ENCODE assay signal across 20 mouse cellular contexts in the genomic region with DNA sequence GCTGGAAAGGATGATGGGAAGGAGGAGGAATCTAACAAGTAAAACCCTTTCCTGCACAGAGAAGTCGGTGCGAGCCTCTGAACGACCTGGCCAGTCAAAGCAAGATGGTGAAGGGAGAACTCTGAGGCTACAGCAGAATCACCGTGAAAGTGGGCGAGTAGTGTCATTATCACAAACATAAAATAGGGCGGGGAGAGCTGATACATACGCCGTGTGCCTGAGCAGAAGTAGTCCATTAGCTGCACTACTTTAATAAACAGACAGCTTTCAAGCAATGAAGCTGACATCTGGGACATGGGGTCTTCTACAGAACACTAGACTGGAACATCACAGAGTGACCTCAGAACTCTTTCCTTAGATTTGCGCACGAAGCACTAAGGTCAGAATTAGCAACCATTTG. TPM values are rescaled to one million over a fixed set of nuclear protein-coding genes. Genes with fewer than 3 reads are reported as not detected.
DNase-seq lines count a peak whose midpoint lies in the region; ATAC-seq and TF ChIP-seq lines count a peak whose summit lies in the region.
"Had no signal": no experiment of that assay in that cellular context is flagged by ENCODE, and none has a peak within 500 bp of the region (broad histone marks: within the 10 kb centered on the region; RNA-seq: fewer than 3 reads in every experiment).

No protein-coding gene starts in this region.

- TF ChIP-seq POLR2A in cortical plate, adult 2 months (IDR thresholded peaks at IDR 0.05; ENCODE audit: extremely low read depth, insufficient read depth, low read length) = no peak

- intact Hi-C loops in left cerebral cortex, adult 2 months (cut with DNase I) = loop anchor here (2.0 to 5.0 kb wide), 2 partner anchors 62 to 156 kb away; no protein-coding TSS in a partner anchor

- WGBS in liver, embryonic 11.5 days = 62% methylated on average over 10 of the region's 10 CpGs
- 65% methylated on average over 10 of the region's 10 CpGs for WGBS in liver, postnatal 0 days (ENCODE audit: insufficient replicate concordance)

- H3K9ac ChIP-seq in liver, embryonic 11.5 days (ENCODE audit: low read depth, low read length) = no peak overlapping the region; the same call in 1 of the 2 replicates
- H3K9ac ChIP-seq in liver, postnatal 0 days (replicated peaks) = no peak overlapping the region
- H3K9ac ChIP-seq: forebrain, embryonic 12.5 days; hindbrain, embryonic 13.5 days; midbrain, embryonic 12.5 days had no signal

- no peak; the same call in 1 of the 2 replicates for ATAC-seq in liver, embryonic 11.5 days (replicated peaks; ENCODE audit: low FRiP score)
- no peak for ATAC-seq in liver, postnatal 0 days
- ATAC-seq in granulocyte monocyte progenitor cell, adult 5-6 weeks (replicated peaks; ENCODE audit: poor library complexity, severe bottlenecking) = no peak
- ATAC-seq: inflammation-experienced regulatory T-cells, adult 6 months had no signal

- H3K4me3 ChIP-seq in left cerebral cortex, adult 2 months = no peak overlapping the region
- H3K4me3 ChIP-seq in cortical plate, adult 2 months (ENCODE audit: insufficient read depth, low read length) = no peak overlapping the region
- H3K4me3 ChIP-seq in liver, embryonic 11.5 days (ENCODE audit: low read depth, low read length) = no peak overlapping the region
- H3K4me3 ChIP-seq in liver, postnatal 0 days (ENCODE audit: low read depth, low read length) = no peak overlapping the region
- H3K4me3 ChIP-seq: forebrain, embryonic 12.5 days; hindbrain, embryonic 13.5 days; midbrain, embryonic 12.5 days had no signal

- H3K9me3 ChIP-seq in liver, embryonic 11.5 days (ENCODE audit: control insufficient read depth, low read length) = no peaks in the 10 kb centered on the region
- H3K9me3 ChIP-seq in liver, postnatal 0 days (ENCODE audit: low read length) = no peaks in the 10 kb centered on the region
- H3K9me3 ChIP-seq: forebrain, embryonic 12.5 days; hindbrain, embryonic 13.5 days; midbrain, embryonic 12.5 days had no signal

- TF ChIP-seq EP300 in liver, postnatal 0 days (IDR thresholded peaks at IDR 0.05; ENCODE audit: low read depth) = no peak

- H3K4me1 ChIP-seq in cortical plate, adult 2 months (ENCODE audit: control insufficient read depth, insufficient read depth, low read length) = peaks cover 5% of the 10 kb centered on the region; the same call in 1 of the 2 replicates
- H3K4me1 ChIP-seq in liver, embryonic 11.5 days (replicated peaks; ENCODE audit: control insufficient read depth, insufficient read depth, low read length) = peaks cover 34% of the 10 kb centered on the region
- H3K4me1 ChIP-seq in liver, postnatal 0 days (ENCODE audit: insufficient read depth) = peaks cover 12% of the 10 kb centered on the region

- no peak for TF ChIP-seq CTCF in left cerebral cortex, adult 2 months (IDR thresholded peaks at IDR 0.05)
- TF ChIP-seq CTCF in cortical plate, adult 2 months (IDR thresholded peaks at IDR 0.05; ENCODE audit: extremely low read depth, insufficient read depth, low read length) = no peak
- TF ChIP-seq CTCF in liver, postnatal 0 days (IDR thresholded peaks at IDR 0.05; ENCODE audit: low read depth) = no peak

- no peaks in the 10 kb centered on the region for H3K27me3 ChIP-seq in liver, embryonic 11.5 days (replicated peaks; ENCODE audit: control insufficient read depth, insufficient read depth, low read length)
- no peaks in the 10 kb centered on the region for H3K27me3 ChIP-seq in liver, postnatal 0 days (ENCODE audit: insufficient read depth, low read length)
- H3K27me3 ChIP-seq: CH12.LX; forebrain, embryonic 12.5 days; hindbrain, embryonic 13.5 days; midbrain, embryonic 12.5 days had no signal

- H3K36me3 ChIP-seq in liver, embryonic 11.5 days (ENCODE audit: control insufficient read depth, insufficient read depth, low read length) = peaks cover 17% of the 10 kb centered on the region
- H3K36me3 ChIP-seq in liver, postnatal 0 days (replicated peaks; ENCODE audit: insufficient read depth, low read length) = peaks cover 20% of the 10 kb centered on the region
- H3K36me3 ChIP-seq: G1E had no signal

- no peak for DNase-seq in left cerebral cortex, adult 2 months (ENCODE audit: extremely low spot score in 1 of 2, low spot score in 2 of 2)
- no peak for DNase-seq in left cerebral cortex, adult 11 months (ENCODE audit: low spot score)
- no peak for DNase-seq in liver, embryonic 11.5 days (ENCODE audit: low spot score)
- no peak for DNase-seq in liver, postnatal 0 days
- DNase-seq in yolk sac, embryonic 10.5 days (ENCODE audit: low spot score) = no peak
- no peak for DNase-seq in cerebellum, postnatal 25 days
- DNase-seq: adrenal gland, postnatal 25 days; cerebellum, adult 11 months; embryo, embryonic 11 days; gastrocnemius, postnatal 10 days; kidney, adult 18-20 months had no signal

- H3K27ac ChIP-seq in left cerebral cortex, adult 2 months = peak overlapping the region; percentile 50
- peak overlapping the region; percentile 28; the same call in 1 of the 2 replicates for H3K27ac ChIP-seq in cortical plate, adult 2 months (ENCODE audit: insufficient read depth, low read length)
- peak overlapping the region; percentile 99 for H3K27ac ChIP-seq in liver, embryonic 11.5 days (ENCODE audit: low read depth, low read length)
- peak overlapping the region; percentile 79 for H3K27ac ChIP-seq in liver, postnatal 0 days (ENCODE audit: low read depth)
- H3K27ac ChIP-seq: forebrain, embryonic 12.5 days; midbrain, embryonic 12.5 days; stomach, postnatal 0 days had no signal

- peak overlapping the region; percentile 51 for H3K4me2 ChIP-seq in liver, embryonic 11.5 days
- H3K4me2 ChIP-seq in liver, postnatal 0 days (ENCODE audit: low read depth, low read length) = peak overlapping the region; percentile 23
- H3K4me2 ChIP-seq: forebrain, embryonic 12.5 days; hindbrain, embryonic 13.5 days; midbrain, embryonic 12.5 days had no signal

RNA-seq across cellular contexts. Expression of a gene that starts 32.6 kb away (rescaled TPM):
- total RNA-seq in left cerebral cortex, adult 2 months (2021) = 10 to 100 TPM; 76.6 to 78.1 TPM
- polyA plus RNA-seq in cortical plate, adult 2 months (2012; rRNA removed) = 42.9 and 43.1 TPM in 2 replicates
- 18.9 and 19.5 TPM in 2 replicates for polyA plus RNA-seq in liver, embryonic 11.5 days (2014; fragmentation: Nextera tagmentation; extraction: Ambion mirVana)
- 4.3 and 4.8 TPM in 2 replicates for polyA plus RNA-seq in liver, postnatal 0 days (2015; fragmentation: Nextera tagmentation; extraction: Ambion mirVana)
- 4.4 and 4.6 TPM in 2 replicates for total RNA-seq in granulocyte monocyte progenitor cell, adult 5-6 weeks (2014; fragmentation: Nextera tagmentation)
- total RNA-seq in granulocyte monocyte progenitor cell, adult 5-6 weeks (2017) = 4.4 and 9.3 TPM in 2 replicates
- polyA plus RNA-seq: G1E had no signal

Comparison
In these comparisons a context has a peak if more than half of its experiments do, and no peak if none do; other contexts are left out.
1. H3K27ac ChIP-seq: peak in every context shown above with its lines; median percentile 99 in liver, embryonic 11.5 days; 79 in liver, postnatal 0 days; 50 in left cerebral cortex, adult 2 months; 28 in cortical plate, adult 2 months.